Mouse (Mus musculus): ENCODE data around the gene B830017H08Rik.

- TF ChIP-seq EP300 (IDR thresholded peaks at IDR 0.05; ENCODE audit: low read depth) (no peak), CTCF (IDR thresholded peaks at IDR 0.05; ENCODE audit: low read depth) (no peak)
Observed at GRCm38 (mm10) chr16:17851860-17852259, 18.9 kb downstream of the B830017H08Rik start.

All from liver, embryonic 14.5 days (tissue).